Mouse (Mus musculus): ENCODE results near the gene Smim6.

Gene Smim6

GRCm38 (mm10) chr11:115939690-115940329 lies 28.0 kb downstream of the Smim6 start:
- DNase-seq (ENCODE audit: low read depth) = peak; percentile 63

GRCm38 (mm10) chr11:115941980-115942379 lies 30.2 kb downstream of the Smim6 start:
- no peak for DNase-seq (ENCODE audit: low read depth)

- no peak for DNase-seq (ENCODE audit: low read depth)
These were observed 33.4 kb downstream of the Smim6 start for GRCm38 (mm10) chr11:115945247-115945646.

- no peak for DNase-seq (ENCODE audit: low read depth)
These were observed 34.5 kb downstream of the Smim6 start for GRCm38 (mm10) chr11:115946221-115946828.

DNA sequence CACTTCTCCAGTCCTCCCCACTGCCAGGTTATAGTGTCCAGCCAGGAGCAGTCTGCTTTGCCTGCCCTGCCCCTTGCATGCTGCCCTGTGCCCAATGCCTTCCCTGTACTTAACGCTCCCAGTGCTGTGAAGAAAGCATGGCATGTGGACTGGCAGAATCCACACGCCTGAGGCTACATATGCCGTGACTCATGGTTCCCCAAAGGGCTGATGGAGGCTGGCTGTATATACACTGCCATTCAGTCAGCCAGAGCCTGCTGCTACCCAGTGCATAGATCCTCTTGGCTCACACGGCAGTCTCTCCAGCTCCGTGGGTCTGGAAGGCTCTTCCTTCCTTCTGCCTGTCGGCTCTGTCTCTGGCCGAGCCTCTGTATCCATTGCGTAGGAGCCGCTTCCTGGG lies 36.5 kb downstream of the Smim6 start:
- DNase-seq (ENCODE audit: low read depth) = no peak

DNA sequence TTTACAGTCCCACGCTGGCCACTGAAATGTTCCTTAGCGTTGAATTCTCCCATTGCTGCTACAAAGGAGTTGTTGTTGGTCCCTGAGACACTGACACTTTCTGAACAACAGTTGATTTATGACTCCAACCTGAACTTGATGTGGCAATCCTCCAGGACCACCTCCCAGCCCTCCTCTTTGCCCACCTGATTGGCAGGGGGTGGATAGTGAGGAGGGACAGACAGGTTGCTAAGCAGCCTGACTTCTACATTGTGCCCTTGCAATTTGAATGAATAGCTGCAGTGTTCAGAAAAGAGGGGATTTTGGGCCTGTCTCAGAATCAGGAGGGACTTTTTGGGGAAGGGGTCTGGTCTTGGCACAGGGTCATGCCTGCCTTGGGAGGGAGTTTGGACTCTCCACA lies 38.9 kb downstream of the Smim6 start:
- DNase-seq (ENCODE audit: low read depth) = no peak

DNA sequence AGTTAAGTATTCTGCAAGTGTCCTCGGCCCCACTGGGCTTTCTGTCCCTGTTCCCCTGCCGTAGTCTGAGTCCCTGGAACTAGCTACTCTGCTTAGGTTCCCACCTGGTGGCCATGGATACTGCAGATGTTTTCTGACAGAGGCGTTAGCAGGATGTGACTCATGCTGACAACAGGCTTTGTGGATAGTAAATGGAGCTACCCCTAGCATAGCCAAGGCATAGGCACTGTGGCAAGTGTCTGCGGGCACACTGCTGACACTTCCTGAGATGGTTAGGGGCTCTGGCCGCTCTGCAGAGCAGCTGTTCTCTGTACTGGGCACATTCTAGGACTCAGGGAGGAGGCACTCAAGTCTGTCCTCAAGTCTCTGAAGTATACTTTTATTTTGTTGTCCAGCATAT lies 42.9 kb downstream of the Smim6 start:
- DNase-seq (ENCODE audit: low read depth) = no peak

GRCm38 (mm10) chr11:115955195-115955858 lies 43.5 kb downstream of the Smim6 start:
- DNase-seq (ENCODE audit: low read depth) = no peak

- no peak for DNase-seq (ENCODE audit: low read depth)
These were observed 44.6 kb downstream of the Smim6 start for GRCm38 (mm10) chr11:115956453-115956852.

GRCm38 (mm10) chr11:115957971-115958370 lies 46.2 kb downstream of the Smim6 start:
- DNase-seq (ENCODE audit: low read depth) = no peak

DNA sequence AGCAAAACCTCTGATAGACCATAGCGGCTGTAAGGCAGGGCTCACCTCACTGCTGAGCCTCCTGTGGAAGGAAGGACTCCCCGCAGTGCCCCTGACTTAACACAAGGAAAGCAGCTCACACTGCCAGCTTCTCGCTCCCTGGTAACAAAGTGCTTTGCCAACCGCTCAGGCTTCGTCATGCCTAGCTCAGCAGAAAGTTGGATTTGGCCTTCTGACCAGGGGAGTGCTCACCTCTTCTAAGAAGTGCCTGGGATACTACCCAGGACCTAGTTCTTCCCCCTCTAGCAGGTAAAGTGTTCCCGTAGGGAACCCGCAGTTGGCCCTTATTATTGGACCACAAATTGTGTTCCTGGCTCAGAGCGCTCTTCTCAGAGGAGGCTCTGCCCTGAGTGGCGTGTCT lies 47.2 kb downstream of the Smim6 start:
- no peak for DNase-seq (ENCODE audit: low read depth)

DNA sequence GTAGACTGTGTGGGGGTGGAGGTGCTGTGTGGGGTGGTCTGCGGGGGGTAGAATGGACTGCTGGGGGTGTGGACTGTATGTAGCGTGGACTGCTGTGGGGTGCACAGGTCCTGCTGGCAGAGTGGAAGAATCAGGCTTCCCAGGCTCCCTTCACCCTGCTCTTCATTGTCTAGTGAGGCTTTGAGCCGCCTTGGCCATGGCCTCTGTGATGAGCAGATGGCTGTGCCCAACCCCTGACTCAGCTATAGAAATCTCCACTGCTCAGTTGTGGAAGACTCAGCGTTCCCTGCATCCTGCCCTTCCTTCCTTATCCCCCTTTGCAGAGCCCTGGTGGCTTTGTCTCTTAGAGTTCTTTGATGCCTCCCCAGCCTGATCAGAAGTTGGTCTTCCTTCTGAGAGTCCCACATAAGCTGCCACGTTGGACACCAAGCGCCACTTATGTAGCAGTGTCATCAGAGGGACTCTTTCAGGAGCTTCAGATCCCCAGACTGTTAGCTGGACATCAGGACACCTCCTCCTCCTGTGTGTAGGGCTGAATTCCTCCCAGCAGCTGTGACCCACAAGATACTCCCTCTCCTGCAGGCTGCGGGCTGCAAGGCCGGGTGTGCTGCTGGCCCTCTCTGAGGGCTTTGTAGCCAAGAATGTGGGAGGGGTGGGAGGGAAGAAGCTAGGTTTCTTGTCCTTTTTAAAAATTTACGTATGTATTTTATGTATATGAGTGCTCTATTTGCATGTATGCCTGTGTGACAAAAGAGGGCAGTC lies 51.0 kb downstream of the Smim6 start:
- DNase-seq (ENCODE audit: low read depth) = no peak

Measured in c-Kit-positive CD71-negative TER-119-negative erythroid progenitor cells, embryonic 14.5 days (primary cell).